Mouse (Mus musculus): Measurements from ENCODE around the gene Pdlim4. TPM values are rescaled to one million over a fixed set of nuclear protein-coding genes. Genes with fewer than 3 reads are reported as not detected.
"Not testable (repeated sequence)": the region's sequence is repeated elsewhere in the genome, so short reads cannot be mapped to it uniquely, and the experiment has no call there.

The Pdlim4 gene
- polyA plus RNA-seq, 2 experiments from 2014 or later = 0.91 to 1.3 TPM

DNA sequence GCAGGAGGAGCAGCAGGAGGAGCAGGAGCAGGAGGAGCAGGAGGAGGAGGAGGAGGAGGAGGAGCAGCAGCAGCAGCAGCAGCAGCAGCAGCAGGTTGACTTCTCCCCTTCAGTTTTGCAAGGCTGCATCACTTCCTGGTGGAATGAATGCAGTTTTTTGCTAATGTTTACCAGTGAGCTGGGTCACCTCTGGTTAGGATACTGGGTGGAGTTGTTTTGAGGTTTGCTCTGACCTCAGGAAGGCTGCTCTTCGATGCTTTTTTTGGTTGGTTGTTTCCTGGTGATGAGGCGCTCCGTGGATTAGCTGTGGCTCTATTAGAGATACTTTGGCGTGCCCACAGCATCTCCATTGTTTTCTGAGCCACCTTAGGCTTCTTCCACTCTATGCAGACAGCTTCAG is 51.2 kb downstream of the Pdlim4 start:
- no peak for ATAC-seq

DNA sequence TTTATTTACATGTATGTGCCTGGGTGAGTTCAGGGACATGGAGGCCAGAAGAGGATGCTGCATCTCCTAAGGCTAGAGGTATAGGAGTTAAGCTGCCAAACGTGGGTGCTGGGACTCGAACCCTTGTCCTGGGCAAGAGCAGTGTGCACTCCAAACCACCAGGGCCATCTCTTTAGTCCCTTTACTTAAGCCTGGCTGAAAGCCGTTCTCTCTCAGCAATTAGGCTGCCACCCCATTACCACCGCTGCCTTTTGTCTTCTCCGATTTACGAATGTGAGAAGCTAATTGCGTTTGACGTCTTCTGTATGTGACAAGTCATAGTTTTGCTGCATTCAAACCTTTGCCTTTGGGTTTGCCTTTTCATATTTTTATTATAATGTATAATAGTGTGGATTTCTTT is 52.8 kb downstream of the Pdlim4 start:
- no peak for ATAC-seq

DNA sequence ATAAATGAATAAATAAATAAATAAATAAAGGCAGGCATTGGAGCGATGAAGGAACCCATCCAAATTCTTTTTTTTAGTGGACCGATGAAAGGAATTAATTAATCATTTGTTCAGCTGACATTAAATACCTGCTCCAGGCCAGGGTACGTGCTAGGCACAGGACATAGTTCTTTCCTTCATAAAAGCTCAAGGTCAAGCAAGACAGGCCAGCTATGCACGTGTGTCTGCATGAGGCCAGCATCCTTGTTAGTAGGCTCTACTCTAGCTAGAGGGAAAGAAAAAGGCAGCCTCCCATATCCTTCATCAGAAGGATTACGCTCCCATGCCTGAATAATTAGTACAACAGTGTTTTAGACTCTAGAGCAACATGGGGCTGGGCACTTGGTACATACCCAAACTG is 55.9 kb downstream of the Pdlim4 start:
- ATAC-seq = no peak

GRCm38 (mm10) chr11:54011255-54011654 is 57.6 kb downstream of the Pdlim4 start:
- ATAC-seq = no peak

DNA sequence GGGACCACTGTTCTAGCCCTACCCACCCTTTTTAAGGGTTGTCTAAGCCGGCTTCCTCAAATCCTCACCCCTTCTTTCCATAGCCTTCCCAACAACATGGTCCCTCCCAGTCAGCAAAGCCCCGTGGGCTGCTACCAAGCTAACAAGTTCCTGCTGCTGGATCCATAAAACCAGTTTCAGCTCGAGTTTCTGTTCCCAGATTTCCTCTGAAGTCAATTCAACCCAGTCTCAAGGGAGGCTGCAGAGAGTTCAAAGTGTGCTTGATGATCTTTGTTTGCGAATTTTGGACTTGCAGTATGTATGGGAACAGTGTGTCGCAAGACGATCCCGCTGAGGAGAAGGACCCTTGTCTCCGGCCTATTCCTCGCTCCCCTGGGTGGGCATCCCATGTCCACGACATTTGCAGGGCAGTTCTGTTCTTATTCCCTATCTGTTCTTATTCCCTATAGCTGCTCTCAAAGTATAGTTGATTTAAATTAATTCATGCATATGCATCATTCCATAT is 60.3 kb downstream of the Pdlim4 start:
- ATAC-seq = no peak

GRCm38 (mm10) chr11:54007717-54008116 is 61.1 kb downstream of the Pdlim4 start:
- ATAC-seq = no peak

- ATAC-seq = no peak
Measured at GRCm38 (mm10) chr11:54006901-54007300, 61.9 kb downstream of the Pdlim4 start.

- not testable (repeated sequence) for ATAC-seq
Measured at GRCm38 (mm10) chr11:54006362-54006761, 62.5 kb downstream of the Pdlim4 start.

Other genes with a start within 250 kb of the Pdlim4 start
- 10 to 100 TPM; 31.5 to 32.1 TPM for gene Gm12216, start 209.8 kb downstream of the Pdlim4 start, polyA plus RNA-seq (2017; shearing (Covaris generic))
- gene Slc22a5, start 177.4 kb downstream of the Pdlim4 start, polyA plus RNA-seq (2017; shearing (Covaris generic)) = 10 to 100 TPM; 25.9 to 29.3 TPM
- gene Slc22a21, start 88.7 kb downstream of the Pdlim4 start, polyA plus RNA-seq (2017; shearing (Covaris generic)) = under 1 TPM in 1 of 2 experiments, not detected in 1; 0.55 TPM
- gene Slc22a4, start 40.9 kb downstream of the Pdlim4 start, polyA plus RNA-seq (2017; shearing (Covaris generic)) = not detected
- gene P4ha2, start 31.1 kb upstream of the Pdlim4 start, polyA plus RNA-seq (2017; shearing (Covaris generic)) = not detected
- 1 to 10 TPM in 1 of 2 experiments, under 1 TPM in 1; 0.89 to 1.2 TPM for gene Csf2, start 180.7 kb upstream of the Pdlim4 start, polyA plus RNA-seq (2017; shearing (Covaris generic))
- gene Il3, start 198.3 kb upstream of the Pdlim4 start, polyA plus RNA-seq (2017; shearing (Covaris generic)) = not detected
- not detected for gene Acsl6, start 234.8 kb upstream of the Pdlim4 start, polyA plus RNA-seq (2017; shearing (Covaris generic))

Measured in CD4-positive, CD25-positive, alpha-beta regulatory T cell, adult 4 months (primary cell).